Mouse (Mus musculus): Measurements from ENCODE around the gene 2010300C02Rik. TPM values are rescaled to one million over a fixed set of nuclear protein-coding genes. Genes with fewer than 3 reads are reported as not detected.
A peak's percentile ranks its signal among the peaks of the same experiment; 100 is the strongest.

The 2010300C02Rik gene
- polyA plus RNA-seq, 1 experiment from 2014 or later = 7.5 TPM

DNA sequence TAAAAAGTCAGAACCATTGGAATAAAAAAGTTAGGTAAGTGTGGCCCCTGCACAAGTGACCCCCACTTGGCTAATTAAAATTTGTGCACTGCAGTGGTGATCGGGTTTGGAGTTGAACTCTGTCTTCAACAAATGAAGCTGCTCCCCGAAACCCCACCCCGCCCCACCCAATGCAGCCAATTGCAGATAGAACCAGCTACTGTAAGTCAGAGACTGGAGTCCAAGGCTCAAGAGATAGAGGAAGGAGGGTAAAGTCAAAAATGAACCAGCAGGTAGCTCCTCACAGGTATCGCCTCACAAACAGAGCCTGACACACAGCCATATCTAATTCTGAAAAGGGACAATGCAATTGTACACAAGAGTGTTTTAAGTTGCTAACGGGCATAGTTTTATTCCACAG, 90.0 kb downstream of the 2010300C02Rik start:
- no peak overlapping the region for H3K4me2 ChIP-seq (replicated peaks; ENCODE audit: low read depth)
- H3K9me3 ChIP-seq (ENCODE audit: control insufficient read depth, low read length) = no peaks in the 10 kb centered on the region
- no peaks in the 10 kb centered on the region for H3K4me1 ChIP-seq (replicated peaks; ENCODE audit: control insufficient read depth, insufficient read depth)
- H3K27ac ChIP-seq (replicated peaks) = no peak overlapping the region
- H3K4me3 ChIP-seq (ENCODE audit: low read depth, low read length) = no peak overlapping the region
- no peaks in the 10 kb centered on the region for H3K27me3 ChIP-seq (ENCODE audit: control insufficient read depth, insufficient read depth, low read length)
- H3K9ac ChIP-seq (ENCODE audit: low read length) = no peak overlapping the region
- ATAC-seq (ENCODE audit: low FRiP score, low TSS enrichment) = no peak
- 88% methylated on average over 5 of the region's 5 CpGs for WGBS
- TF ChIP-seq CTCF (IDR thresholded peaks at IDR 0.05; ENCODE audit: low read depth) (no peak), EP300 (optimal IDR thresholded peaks at IDR 0.05) (no peak)
- no peak for DNase-seq (ENCODE audit: low spot score)
- no peaks in the 10 kb centered on the region for H3K36me3 ChIP-seq (ENCODE audit: control insufficient read depth, insufficient read depth, low read length)

DNA sequence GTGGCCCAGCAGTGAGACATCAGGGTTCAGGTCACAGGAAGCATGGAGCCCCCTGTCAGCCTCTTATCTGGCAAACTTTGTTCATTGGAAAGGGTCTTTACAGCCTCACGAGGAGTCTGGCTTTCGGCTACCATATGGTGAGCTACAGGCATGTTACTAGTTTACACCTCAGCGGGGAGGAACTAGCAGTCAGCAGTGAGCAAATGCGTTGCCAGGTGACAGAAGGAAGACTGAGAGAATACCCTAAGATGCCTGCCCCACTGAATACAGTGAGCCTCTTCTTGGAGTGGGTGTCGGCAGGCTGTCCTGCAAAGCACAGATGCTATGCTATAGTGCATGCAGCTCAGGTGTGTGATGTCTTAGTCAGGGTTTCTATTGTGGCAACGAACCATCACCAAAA, 91.1 kb downstream of the 2010300C02Rik start:
- Histone ChIP-seq H3K27me3 (ENCODE audit: control insufficient read depth, insufficient read depth, low read length) (no peaks in the 10 kb centered on the region), H3K4me1 (replicated peaks; ENCODE audit: control insufficient read depth, insufficient read depth) (no peaks in the 10 kb centered on the region), H3K9me3 (ENCODE audit: control insufficient read depth, low read length) (no peaks in the 10 kb centered on the region), H3K9ac (ENCODE audit: low read length) (no peak overlapping the region), H3K4me3 (ENCODE audit: low read depth, low read length) (no peak overlapping the region), H3K36me3 (ENCODE audit: control insufficient read depth, insufficient read depth, low read length) (no peaks in the 10 kb centered on the region), H3K27ac (replicated peaks) (no peak overlapping the region), H3K4me2 (replicated peaks; ENCODE audit: low read depth) (no peak overlapping the region)
- ATAC-seq (ENCODE audit: low FRiP score, low TSS enrichment) (no peak), DNase-seq (ENCODE audit: low spot score) (no peak)
- 58% methylated on average over 6 of the region's 6 CpGs for WGBS
- no peak for TF ChIP-seq EP300 (optimal IDR thresholded peaks at IDR 0.05)
- no peak for TF ChIP-seq CTCF (IDR thresholded peaks at IDR 0.05; ENCODE audit: low read depth)

DNA sequence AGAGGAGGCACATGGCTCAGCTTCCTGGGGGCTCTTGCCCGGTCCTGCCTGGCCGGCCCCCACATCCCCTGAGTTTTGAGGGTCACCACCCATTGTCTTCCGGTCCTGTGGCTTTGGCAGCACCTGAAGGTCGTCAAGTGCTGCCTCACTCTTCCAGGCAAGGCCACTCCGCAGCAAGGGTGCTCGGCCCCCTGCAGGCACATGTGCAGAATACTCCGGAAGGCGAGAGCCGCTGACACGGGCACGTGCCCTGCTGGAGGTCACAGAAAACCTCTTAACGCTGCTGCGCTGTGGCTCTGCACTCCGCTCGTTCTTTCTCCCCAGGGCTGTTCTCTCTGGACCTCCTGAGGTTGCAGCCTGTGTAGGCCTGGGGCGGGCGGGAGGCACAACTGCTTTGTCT, 95.7 kb downstream of the 2010300C02Rik start:
- ATAC-seq (ENCODE audit: low FRiP score, low TSS enrichment) (peak; percentile 24; the same call in 1 of the 2 replicates), DNase-seq (ENCODE audit: low spot score) (no peak)
- Histone ChIP-seq H3K4me3 (ENCODE audit: low read depth, low read length) (no peak overlapping the region), H3K9ac (ENCODE audit: low read length) (no peak overlapping the region), H3K9me3 (ENCODE audit: control insufficient read depth, low read length) (no peaks in the 10 kb centered on the region), H3K36me3 (ENCODE audit: control insufficient read depth, insufficient read depth, low read length) (no peaks in the 10 kb centered on the region), H3K27ac (replicated peaks) (no peak overlapping the region), H3K4me1 (replicated peaks; ENCODE audit: control insufficient read depth, insufficient read depth) (no peaks in the 10 kb centered on the region), H3K27me3 (ENCODE audit: control insufficient read depth, insufficient read depth, low read length) (no peaks in the 10 kb centered on the region), H3K4me2 (replicated peaks; ENCODE audit: low read depth) (no peak overlapping the region)
- TF ChIP-seq EP300 (optimal IDR thresholded peaks at IDR 0.05) (no peak), CTCF (IDR thresholded peaks at IDR 0.05; ENCODE audit: low read depth) (peak; percentile 47)
- 88% methylated on average over 17 of the region's 17 CpGs for WGBS

DNA sequence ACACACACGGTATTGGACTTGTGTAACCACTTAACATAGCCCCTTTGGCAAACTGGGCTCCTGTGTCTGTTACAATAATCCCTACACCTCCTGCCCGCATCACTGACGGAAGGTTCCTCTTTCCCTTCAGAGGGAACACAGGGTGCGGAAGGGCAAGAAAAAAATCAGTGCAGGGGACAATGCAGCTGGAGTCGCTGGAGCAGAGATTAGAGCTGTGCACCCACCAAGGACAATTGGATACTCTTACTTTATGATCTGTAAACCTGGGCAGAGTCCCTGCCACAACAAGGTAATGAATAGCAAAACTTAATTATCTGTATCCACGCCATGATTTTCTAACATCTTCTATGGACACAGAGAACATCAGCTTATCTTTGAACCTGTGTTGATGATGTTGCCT, 97.8 kb downstream of the 2010300C02Rik start:
- DNase-seq (ENCODE audit: low spot score) (no peak), ATAC-seq (ENCODE audit: low FRiP score, low TSS enrichment) (no peak)
- H3K27ac ChIP-seq (replicated peaks) = no peak overlapping the region
- no peak overlapping the region for H3K4me3 ChIP-seq (ENCODE audit: low read depth, low read length)
- no peaks in the 10 kb centered on the region for H3K27me3 ChIP-seq (ENCODE audit: control insufficient read depth, insufficient read depth, low read length)
- WGBS = 84% methylated on average over 6 of the region's 6 CpGs
- no peaks in the 10 kb centered on the region for H3K9me3 ChIP-seq (ENCODE audit: control insufficient read depth, low read length)
- TF ChIP-seq EP300 (optimal IDR thresholded peaks at IDR 0.05) (no peak), CTCF (IDR thresholded peaks at IDR 0.05; ENCODE audit: low read depth) (no peak)
- no peak overlapping the region for H3K9ac ChIP-seq (ENCODE audit: low read length)
- no peaks in the 10 kb centered on the region for H3K4me1 ChIP-seq (replicated peaks; ENCODE audit: control insufficient read depth, insufficient read depth)
- no peak overlapping the region for H3K4me2 ChIP-seq (replicated peaks; ENCODE audit: low read depth)
- H3K36me3 ChIP-seq (ENCODE audit: control insufficient read depth, insufficient read depth, low read length) = no peaks in the 10 kb centered on the region

DNA sequence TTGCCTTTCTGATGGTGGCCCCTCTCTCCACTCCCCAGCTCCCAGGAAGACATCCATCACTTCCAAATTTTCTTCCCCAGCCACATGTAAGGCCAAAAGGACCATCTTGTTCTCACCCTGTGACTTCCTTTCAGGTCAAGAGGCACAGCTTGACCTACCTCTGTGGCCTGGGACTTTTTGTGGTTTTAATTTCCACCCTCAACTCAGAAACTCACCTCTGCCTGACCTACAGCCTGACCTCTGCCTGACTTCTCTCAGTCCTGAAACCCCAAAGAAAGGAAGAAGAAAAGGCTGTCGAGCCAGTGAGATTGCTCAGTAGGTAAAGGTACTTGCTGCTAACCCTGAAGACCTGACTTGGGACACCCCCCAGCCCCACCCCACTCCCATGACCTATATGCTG, 100.3 kb downstream of the 2010300C02Rik start:
- DNase-seq (ENCODE audit: low spot score) (no peak), ATAC-seq (ENCODE audit: low FRiP score, low TSS enrichment) (no peak)
- Histone ChIP-seq H3K9me3 (ENCODE audit: control insufficient read depth, low read length) (no peaks in the 10 kb centered on the region), H3K36me3 (ENCODE audit: control insufficient read depth, insufficient read depth, low read length) (no peaks in the 10 kb centered on the region), H3K27me3 (ENCODE audit: control insufficient read depth, insufficient read depth, low read length) (no peaks in the 10 kb centered on the region), H3K4me1 (replicated peaks; ENCODE audit: control insufficient read depth, insufficient read depth) (peaks cover 4% of the 10 kb centered on the region), H3K9ac (ENCODE audit: low read length) (no peak overlapping the region), H3K4me3 (ENCODE audit: low read depth, low read length) (no peak overlapping the region), H3K27ac (replicated peaks) (no peak overlapping the region), H3K4me2 (replicated peaks; ENCODE audit: low read depth) (no peak overlapping the region)
- WGBS = 52% methylated on average over 1 of the region's 1 CpGs
- TF ChIP-seq CTCF (IDR thresholded peaks at IDR 0.05; ENCODE audit: low read depth) = no peak
- no peak for TF ChIP-seq EP300 (optimal IDR thresholded peaks at IDR 0.05)

- peak overlapping the region; percentile 87 for H3K27ac ChIP-seq (replicated peaks)
- TF ChIP-seq CTCF (IDR thresholded peaks at IDR 0.05; ENCODE audit: low read depth) (no peak), EP300 (optimal IDR thresholded peaks at IDR 0.05) (no peak)
- no peaks in the 10 kb centered on the region for H3K27me3 ChIP-seq (ENCODE audit: control insufficient read depth, insufficient read depth, low read length)
- H3K9ac ChIP-seq (ENCODE audit: low read length) = no peak overlapping the region
- WGBS = 54% methylated on average over 5 of the region's 5 CpGs
- H3K4me2 ChIP-seq (replicated peaks; ENCODE audit: low read depth) = no peak overlapping the region
- ATAC-seq (ENCODE audit: low FRiP score, low TSS enrichment) = no peak
- no peak overlapping the region for H3K4me3 ChIP-seq (ENCODE audit: low read depth, low read length)
- no peaks in the 10 kb centered on the region for H3K36me3 ChIP-seq (ENCODE audit: control insufficient read depth, insufficient read depth, low read length)
- H3K4me1 ChIP-seq (replicated peaks; ENCODE audit: control insufficient read depth, insufficient read depth) = peaks cover 8% of the 10 kb centered on the region
- H3K9me3 ChIP-seq (ENCODE audit: control insufficient read depth, low read length) = no peaks in the 10 kb centered on the region
- DNase-seq (ENCODE audit: low spot score) = no peak
Measured at GRCm38 (mm10) chr1:37617047-37617446, 102.8 kb downstream of the 2010300C02Rik start.

Measured in stomach, postnatal 0 days (tissue).